Mouse (Mus musculus) frontal cortex, postnatal 10 days (tissue): ENCODE results near the gene Nobox.

Experiments used
- DNase-seq, 2 experiments: peaks; one replicate each; pipeline ENCODE4 v3.0.0; 2022; ENCODE audit warnings: low spot score in 2 of 2, mixed read lengths in 1 of 2

Gene Nobox

DNA sequence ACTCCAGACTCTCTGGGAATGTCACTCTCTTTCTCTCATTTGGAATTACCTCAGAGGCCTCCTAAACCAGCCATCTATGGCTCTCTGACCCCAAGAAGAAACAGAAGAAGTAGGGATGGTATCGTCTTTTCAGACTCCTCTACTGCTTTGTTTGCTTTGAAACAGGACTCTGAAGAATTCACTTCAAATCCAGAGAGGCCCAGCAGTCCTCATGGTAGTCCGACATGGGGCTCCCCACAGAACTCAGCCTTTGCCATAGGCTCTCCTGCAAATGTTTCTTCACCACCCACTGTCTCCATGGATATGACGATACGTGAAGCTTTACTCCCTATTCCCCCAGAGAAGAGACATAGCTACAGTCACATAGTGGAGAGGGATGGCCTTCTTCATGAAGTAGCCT, 35.2 kb downstream of the Nobox start:
- DNase-seq = no peak

DNA sequence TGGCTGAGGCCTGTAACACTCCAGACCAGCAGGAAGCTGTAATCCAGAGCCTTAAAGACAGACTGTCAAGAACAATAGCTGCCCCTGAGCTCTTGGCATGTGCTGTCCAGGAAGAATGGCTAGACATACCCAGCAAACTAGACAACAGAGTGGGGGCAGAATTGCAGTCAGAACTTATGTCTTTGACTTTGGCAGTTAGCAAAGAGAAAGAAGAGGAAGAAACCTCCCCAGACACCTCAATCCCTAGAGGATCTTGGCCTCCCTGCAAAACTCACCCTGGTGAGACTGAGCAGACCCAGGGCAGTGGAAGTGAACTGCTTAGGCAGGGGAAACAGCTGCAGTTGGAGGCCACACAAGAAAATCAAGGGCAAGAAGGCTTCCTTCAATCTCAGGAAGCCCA, 36.8 kb downstream of the Nobox start:
- no peak for DNase-seq

DNA sequence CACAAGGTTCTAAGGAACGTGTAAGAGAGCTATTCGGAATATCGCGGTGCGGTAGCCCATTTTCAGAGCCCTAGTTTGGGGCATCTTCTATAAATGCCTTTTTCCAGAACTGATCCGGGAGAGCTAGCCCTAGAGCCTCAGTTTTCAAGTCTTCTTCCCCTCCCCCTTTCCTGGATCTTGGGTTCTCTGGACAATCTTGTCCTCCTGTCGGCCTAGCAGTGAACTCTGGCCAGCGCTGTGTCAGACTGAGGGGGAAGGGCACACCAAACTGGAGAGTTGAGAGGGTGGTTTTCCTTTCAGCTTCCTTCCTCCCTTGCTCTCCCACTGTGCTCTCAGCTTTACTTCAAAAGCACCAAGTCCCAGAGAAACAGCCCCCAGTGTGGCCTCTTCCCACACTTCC, 43.0 kb downstream of the Nobox start:
- DNase-seq = no peak

DNA sequence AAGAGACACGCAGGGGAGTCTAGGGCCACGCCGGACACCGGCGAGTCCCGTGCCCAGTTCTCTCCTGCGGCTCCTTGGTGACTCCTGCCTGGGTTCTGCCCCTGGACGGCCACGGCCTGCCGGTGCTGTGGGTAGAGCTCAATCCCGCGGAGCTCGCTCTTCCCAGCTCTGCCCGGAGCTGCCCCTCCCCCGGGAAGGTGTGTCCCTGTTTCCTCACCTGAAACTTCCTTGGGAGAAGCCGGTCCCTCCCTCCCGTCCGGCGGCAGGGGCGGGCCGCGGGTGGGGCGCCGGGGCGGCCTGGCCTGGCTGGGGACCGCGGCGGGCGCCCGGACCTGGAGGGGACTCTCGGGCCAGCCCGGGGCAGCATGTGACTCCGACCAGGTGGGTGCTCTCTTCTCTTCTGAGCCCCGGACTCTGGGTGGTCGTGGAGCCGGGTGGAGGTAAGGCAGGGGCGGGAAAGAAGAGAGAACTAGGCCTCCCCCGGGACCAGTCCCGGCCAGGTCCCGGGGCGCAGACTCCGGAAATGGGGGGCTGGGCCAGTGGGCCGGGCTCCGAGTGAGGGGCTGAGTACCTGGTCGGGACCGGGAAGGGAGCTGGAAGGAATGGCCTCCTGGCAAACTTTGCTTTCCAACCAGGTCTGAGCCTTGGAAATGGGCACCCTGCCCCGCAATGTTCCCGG, 43.9 kb downstream of the Nobox start, which contains the start of gene Arhgef5:
Gene Arhgef5 (plus strand): TSS at position 220 of the 679 bp plus-strand sequence.
- peak in 1 of 2 experiments; percentile 8 for DNase-seq

DNA sequence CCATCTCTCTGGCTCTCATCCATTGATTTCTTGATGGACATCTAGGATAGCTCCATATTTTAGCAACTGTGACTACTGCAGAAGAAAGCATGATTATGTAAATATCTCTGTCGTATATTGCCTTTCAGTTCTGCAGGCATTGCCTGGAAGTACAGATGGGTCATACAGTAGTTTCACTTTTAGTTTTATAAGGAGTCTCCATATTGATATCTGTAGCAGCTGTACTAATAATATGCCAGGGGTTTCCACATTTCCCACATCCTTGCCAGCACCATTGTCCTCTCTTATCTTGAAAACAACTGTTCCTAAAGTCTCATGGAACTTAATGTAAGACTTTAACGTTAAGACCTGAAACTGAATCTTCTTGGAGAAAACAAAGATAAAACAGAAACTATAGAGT, 48.6 kb downstream of the Nobox start:
- no peak for DNase-seq

DNA sequence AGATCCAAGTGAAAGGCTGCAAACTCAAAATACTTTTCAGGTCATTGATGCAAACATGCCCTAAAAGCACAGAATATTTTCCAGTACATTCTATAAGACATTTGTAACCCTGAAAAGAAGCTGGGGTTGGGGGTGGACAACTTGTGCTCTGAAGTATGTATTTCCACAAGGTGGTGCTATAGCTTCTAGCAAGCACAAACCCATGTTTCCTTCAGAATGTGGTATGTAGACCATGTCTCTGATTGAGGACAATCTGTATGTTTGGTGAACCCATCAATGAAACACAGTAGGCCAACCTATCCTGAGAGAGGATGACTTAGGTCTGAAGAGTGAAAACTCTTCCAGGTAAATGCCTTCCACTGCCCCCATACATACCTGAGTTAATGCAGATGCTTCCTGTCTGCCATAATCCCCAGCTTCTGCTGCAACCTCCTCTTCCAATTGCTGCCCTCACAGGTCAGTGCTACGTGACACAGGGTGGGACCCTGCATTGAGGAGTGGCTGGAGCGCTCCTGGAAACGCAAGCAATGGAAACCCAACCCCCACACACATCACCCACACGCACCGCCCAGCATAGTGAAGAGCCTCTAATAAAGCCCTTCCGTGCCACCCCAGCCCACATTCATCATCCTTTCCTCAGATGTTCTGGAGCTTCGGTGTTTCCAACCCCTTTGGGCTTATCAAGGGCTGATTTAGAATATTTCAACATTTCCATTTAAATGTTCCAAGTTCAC, 55.0 kb downstream of the Nobox start:
- no peak for DNase-seq
